Mouse (Mus musculus) hindbrain, embryonic 16.5 days (tissue): ENCODE measurements around the gene Tnfsf8. TPM values are rescaled to one million over a fixed set of nuclear protein-coding genes. Genes with fewer than 3 reads are reported as not detected.

ENCODE experiments used
- ATAC-seq: fragments of 200-750 bp; cut with Nextera tagmentation; 2 replicates; pipeline ENCODE4 v1.8.0; 2017; ENCODE audit warnings: moderate TSS enrichment, moderate library complexity
- H3K27ac ChIP-seq: fragments of 300-500 bp; sonication (generic); 2 replicates; pipeline ENCODE4 v1.5.1; 2014; ENCODE audit warnings: low read depth, mild to moderate bottlenecking, control low read depth, low read length, moderate library complexity
- H3K27me3 ChIP-seq: fragments of 300-500 bp; sonication (generic); replicated peaks from 2 replicates; pipeline ENCODE4 v1.6.1; 2014; ENCODE audit warnings: low read length; ENCODE audit not compliant: control insufficient read depth, insufficient read depth
- H3K36me3 ChIP-seq: fragments of 300-500 bp; sonication (generic); 2 replicates; pipeline ENCODE4 v1.6.1; 2014; ENCODE audit warnings: mild to moderate bottlenecking, low read length, moderate library complexity, mixed read lengths; ENCODE audit not compliant: control insufficient read depth, insufficient read depth
- H3K4me1 ChIP-seq: fragments of 300-500 bp; sonication (generic); 2 replicates; pipeline ENCODE4 v1.6.1; 2014; ENCODE audit warnings: low read depth, low read length; ENCODE audit not compliant: control insufficient read depth, insufficient read depth
- H3K4me2 ChIP-seq: fragments of 300-500 bp; sonication (generic); 2 replicates; pipeline ENCODE4 v1.6.1; 2014; ENCODE audit warnings: mild to moderate bottlenecking, low read length, control low read depth, moderate library complexity
- H3K4me3 ChIP-seq: fragments of 300-500 bp; sonication (generic); 2 replicates; pipeline ENCODE4 v1.5.1; 2014; ENCODE audit warnings: mild to moderate bottlenecking, low read length, control low read depth, moderate library complexity
- H3K9ac ChIP-seq: fragments of 300-500 bp; sonication (generic); 2 replicates; pipeline ENCODE4 v1.6.1; 2014; ENCODE audit warnings: low read depth, mild to moderate bottlenecking, control low read depth, low read length, moderate library complexity
- H3K9me3 ChIP-seq: fragments of 300-500 bp; sonication (generic); 2 replicates; pipeline ENCODE4 v1.6.1; 2014; ENCODE audit warnings: mild to moderate bottlenecking, low read length, moderate library complexity; ENCODE audit not compliant: control insufficient read depth
- WGBS: fragments of 180-500 bp; shearing (Covaris S2); extraction: QIAGEN DNeasy Blood & Tissue Kit; methylation state at CpG from one replicate; pipeline ENCODE4 v1.1.7; 2014; 5-methylcytosine and 5-hydroxymethylcytosine counted together
- polyA plus RNA-seq: library from polyadenylated mRNA; unstranded; fragments of >200 nt; fragmentation: Nextera tagmentation; extraction: Ambion mirVana; gene quantifications from 2 replicates; pipeline ENCODE4 v1.2.1, GENCODE M21; 2015

Gene Tnfsf8
- polyA plus RNA-seq, 1 experiment from 2014 or later, result 0.10 TPM

- Histone ChIP-seq H3K9me3 (no peaks in the 10 kb centered on the region), H3K27ac (no peak overlapping the region), H3K9ac (no peak overlapping the region), H3K27me3 (no peaks in the 10 kb centered on the region), H3K4me2 (no peak overlapping the region), H3K4me1 (no peaks in the 10 kb centered on the region), H3K4me3 (no peak overlapping the region), H3K36me3 (no peaks in the 10 kb centered on the region)
- no peak for ATAC-seq
- WGBS, result 87% methylated on average over 2 of the region's 2 CpGs
Observed at GRCm38 (mm10) chr4:63850082-63850481, 11.1 kb downstream of the Tnfsf8 start.

GRCm38 (mm10) chr4:63846881-63847597, 14.1 kb downstream of the Tnfsf8 start:
- Histone ChIP-seq H3K27ac (no peak overlapping the region), H3K4me2 (no peak overlapping the region), H3K9me3 (no peaks in the 10 kb centered on the region), H3K9ac (no peak overlapping the region), H3K36me3 (no peaks in the 10 kb centered on the region), H3K4me3 (no peak overlapping the region), H3K27me3 (no peaks in the 10 kb centered on the region), H3K4me1 (no peaks in the 10 kb centered on the region)
- 70% methylated on average over 3 of the region's 3 CpGs for WGBS
- no peak for ATAC-seq

- no peaks in the 10 kb centered on the region for H3K36me3 ChIP-seq
- no peaks in the 10 kb centered on the region for H3K27me3 ChIP-seq
- no peak overlapping the region for H3K4me2 ChIP-seq
- H3K27ac ChIP-seq, result no peak overlapping the region
- no peaks in the 10 kb centered on the region for H3K9me3 ChIP-seq
- H3K9ac ChIP-seq, result no peak overlapping the region
- WGBS, result 70% methylated on average over 2 of the region's 2 CpGs
- H3K4me3 ChIP-seq, result no peak overlapping the region
- H3K4me1 ChIP-seq, result no peaks in the 10 kb centered on the region
- ATAC-seq, result no peak
Observed at GRCm38 (mm10) chr4:63845760-63846159, 15.4 kb downstream of the Tnfsf8 start.

GRCm38 (mm10) chr4:63843924-63844323, 17.2 kb downstream of the Tnfsf8 start:
- H3K4me1 ChIP-seq, result no peaks in the 10 kb centered on the region
- no peak overlapping the region for H3K27ac ChIP-seq
- WGBS, result 23% methylated on average over 6 of the region's 6 CpGs
- H3K9ac ChIP-seq, result no peak overlapping the region
- H3K27me3 ChIP-seq, result no peaks in the 10 kb centered on the region
- no peak for ATAC-seq
- no peaks in the 10 kb centered on the region for H3K36me3 ChIP-seq
- H3K4me3 ChIP-seq, result no peak overlapping the region
- no peak overlapping the region for H3K4me2 ChIP-seq
- H3K9me3 ChIP-seq, result no peaks in the 10 kb centered on the region

- Histone ChIP-seq H3K27me3 (no peaks in the 10 kb centered on the region), H3K36me3 (no peaks in the 10 kb centered on the region), H3K27ac (no peak overlapping the region), H3K9me3 (no peaks in the 10 kb centered on the region), H3K4me3 (no peak overlapping the region), H3K9ac (no peak overlapping the region), H3K4me1 (no peaks in the 10 kb centered on the region), H3K4me2 (no peak overlapping the region)
- ATAC-seq, result no peak
- WGBS, result 63% methylated on average over 1 of the region's 1 CpGs
Observed at GRCm38 (mm10) chr4:63842278-63842677, 18.9 kb downstream of the Tnfsf8 start.

- Histone ChIP-seq H3K4me1 (no peaks in the 10 kb centered on the region), H3K9me3 (no peaks in the 10 kb centered on the region), H3K27ac (no peak overlapping the region), H3K36me3 (no peaks in the 10 kb centered on the region), H3K4me3 (no peak overlapping the region), H3K9ac (no peak overlapping the region), H3K27me3 (no peaks in the 10 kb centered on the region), H3K4me2 (no peak overlapping the region)
- 52% methylated on average over 5 of the region's 5 CpGs for WGBS
- ATAC-seq, result no peak
Observed at GRCm38 (mm10) chr4:63840457-63840856, 20.7 kb downstream of the Tnfsf8 start.

- Histone ChIP-seq H3K27ac (no peak overlapping the region), H3K4me3 (no peak overlapping the region), H3K27me3 (no peaks in the 10 kb centered on the region), H3K4me1 (no peaks in the 10 kb centered on the region), H3K36me3 (no peaks in the 10 kb centered on the region), H3K4me2 (no peak overlapping the region), H3K9ac (no peak overlapping the region), H3K9me3 (no peaks in the 10 kb centered on the region)
- ATAC-seq, result no peak
- WGBS, result 86% methylated on average over 4 of the region's 4 CpGs
Observed at GRCm38 (mm10) chr4:63823136-63823535, 38.0 kb downstream of the Tnfsf8 start.

GRCm38 (mm10) chr4:63817505-63817904, 43.6 kb downstream of the Tnfsf8 start:
- H3K27me3 ChIP-seq, result no peaks in the 10 kb centered on the region
- no peak overlapping the region for H3K9ac ChIP-seq
- H3K27ac ChIP-seq, result no peak overlapping the region
- H3K4me3 ChIP-seq, result no peak overlapping the region
- no peak for ATAC-seq
- H3K4me1 ChIP-seq, result no peaks in the 10 kb centered on the region
- no peaks in the 10 kb centered on the region for H3K36me3 ChIP-seq
- H3K9me3 ChIP-seq, result no peaks in the 10 kb centered on the region
- H3K4me2 ChIP-seq, result no peak overlapping the region

GRCm38 (mm10) chr4:63815668-63816067, 45.5 kb downstream of the Tnfsf8 start:
- no peaks in the 10 kb centered on the region for H3K9me3 ChIP-seq
- no peak for ATAC-seq
- no peak overlapping the region for H3K4me3 ChIP-seq
- H3K9ac ChIP-seq, result no peak overlapping the region
- H3K4me2 ChIP-seq, result no peak overlapping the region
- H3K4me1 ChIP-seq, result no peaks in the 10 kb centered on the region
- WGBS, result 94% methylated on average over 2 of the region's 2 CpGs
- no peaks in the 10 kb centered on the region for H3K27me3 ChIP-seq
- H3K36me3 ChIP-seq, result no peaks in the 10 kb centered on the region
- no peak overlapping the region for H3K27ac ChIP-seq
